Mouse (Mus musculus) midbrain, embryonic 14.5 days (tissue): Measurements from ENCODE around the gene Trpv2. TPM values are rescaled to one million over a fixed set of nuclear protein-coding genes. Genes with fewer than 3 reads are reported as not detected.

Experiments used
- ATAC-seq: fragments of 200-750 bp; cut with Nextera tagmentation; 2 replicates; pipeline ENCODE4 v1.8.0; 2017; ENCODE audit warnings: moderate number of reproducible peaks, moderate library complexity; ENCODE audit not compliant: low FRiP score, low TSS enrichment
- DNase-seq: peaks from one replicate; pipeline ENCODE4 v3.0.0-alpha.2; 2015
- H3K27ac ChIP-seq: fragments of 300-500 bp; sonication (generic); replicated peaks from 2 replicates; pipeline ENCODE4 v1.5.1; 2014; ENCODE audit warnings: mild to moderate bottlenecking, low read depth, low read length, moderate library complexity
- H3K27me3 ChIP-seq: fragments of 300-500 bp; sonication (generic); 2 replicates; pipeline ENCODE4 v1.6.1; 2014; ENCODE audit warnings: low read length, control low read depth, mixed read lengths; ENCODE audit not compliant: control insufficient read depth, insufficient read depth
- H3K36me3 ChIP-seq: fragments of 300-500 bp; sonication (generic); 2 replicates; pipeline ENCODE4 v1.6.1; 2014; ENCODE audit warnings: low read length, control low read depth; ENCODE audit not compliant: control insufficient read depth, insufficient read depth
- H3K4me1 ChIP-seq: fragments of 300-500 bp; sonication (generic); 2 replicates; pipeline ENCODE4 v1.6.1; 2014; ENCODE audit warnings: mild to moderate bottlenecking, antibody characterized with exemption, low read length, control low read depth; ENCODE audit not compliant: control insufficient read depth, insufficient read depth
- H3K4me2 ChIP-seq: fragments of 300-500 bp; sonication (generic); 2 replicates; pipeline ENCODE4 v1.6.1; 2014; ENCODE audit warnings: mild to moderate bottlenecking, low read length, moderate library complexity
- H3K4me3 ChIP-seq: fragments of 300-500 bp; sonication (generic); replicated peaks from 2 replicates; pipeline ENCODE4 v1.5.1; 2014; ENCODE audit warnings: low read depth, low read length
- H3K9ac ChIP-seq: fragments of 300-500 bp; sonication (generic); replicated peaks from 2 replicates; pipeline ENCODE4 v1.6.1; 2014; ENCODE audit warnings: mild to moderate bottlenecking, low read length, moderate library complexity
- H3K9me3 ChIP-seq: fragments of 300-500 bp; sonication (generic); 2 replicates; pipeline ENCODE4 v1.6.1; 2016; ENCODE audit warnings: low read length, control low read depth, mixed read lengths; ENCODE audit not compliant: control insufficient read depth
- WGBS: fragments of 180-500 bp; shearing (Covaris S2); extraction: QIAGEN DNeasy Blood & Tissue Kit; methylation state at CpG from one replicate; pipeline ENCODE4 v1.1.7; 2014; 5-methylcytosine and 5-hydroxymethylcytosine counted together
- polyA plus RNA-seq: library from polyadenylated mRNA; unstranded; fragments of >200 nt; fragmentation: Nextera tagmentation; extraction: Ambion mirVana; gene quantifications from 2 replicates; pipeline ENCODE4 v1.2.1, GENCODE M21; 2014

Gene Trpv2
- polyA plus RNA-seq, 1 experiment from 2014 or later: 26.4 TPM

GRCm38 (mm10) chr11:62587034-62587433 is 12.7 kb downstream of the Trpv2 start:
- Histone ChIP-seq H3K4me3 (no peak overlapping the region), H3K27me3 (no peaks in the 10 kb centered on the region), H3K9me3 (no peaks in the 10 kb centered on the region), H3K9ac (no peak overlapping the region), H3K4me2 (no peak overlapping the region), H3K4me1 (no peaks in the 10 kb centered on the region), H3K36me3 (peaks cover 24% of the 10 kb centered on the region), H3K27ac (no peak overlapping the region)
- ATAC-seq: no peak
- WGBS: 87% methylated on average over 5 of the region's 5 CpGs
- DNase-seq: no peak

GRCm38 (mm10) chr11:62589391-62589790 is 15.1 kb downstream of the Trpv2 start:
- no peak overlapping the region for H3K9ac ChIP-seq
- no peak for ATAC-seq
- H3K4me1 ChIP-seq: no peaks in the 10 kb centered on the region
- H3K27ac ChIP-seq: no peak overlapping the region
- WGBS: 75% methylated on average over 10 of the region's 10 CpGs
- peaks cover 23% of the 10 kb centered on the region for H3K36me3 ChIP-seq
- H3K9me3 ChIP-seq: no peaks in the 10 kb centered on the region
- DNase-seq: no peak
- no peak overlapping the region for H3K4me3 ChIP-seq
- no peaks in the 10 kb centered on the region for H3K27me3 ChIP-seq
- no peak overlapping the region for H3K4me2 ChIP-seq

DNA sequence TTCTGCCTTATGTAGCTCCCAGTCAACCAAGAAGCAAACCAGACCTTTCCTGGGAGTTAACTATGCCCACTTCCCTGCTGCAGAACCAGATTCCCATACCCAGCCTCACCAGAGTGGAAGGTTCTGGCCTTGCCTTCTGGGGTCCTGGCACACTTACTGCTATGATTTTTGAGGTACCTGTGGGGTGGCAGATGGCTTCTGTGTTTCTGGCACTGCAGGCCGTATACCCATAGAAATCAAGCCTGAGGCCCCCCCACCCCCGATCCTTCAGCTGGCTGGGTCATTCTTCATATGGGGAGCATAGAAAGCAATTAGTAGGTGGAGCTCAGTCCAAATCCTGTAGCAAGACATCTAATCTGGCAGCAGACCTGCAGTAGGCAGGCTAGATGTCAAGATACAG is 16.7 kb downstream of the Trpv2 start:
- H3K4me3 ChIP-seq: no peak overlapping the region
- no peak overlapping the region for H3K4me2 ChIP-seq
- H3K4me1 ChIP-seq: no peaks in the 10 kb centered on the region
- no peak overlapping the region for H3K9ac ChIP-seq
- DNase-seq (no peak), ATAC-seq (no peak)
- 96% methylated on average over 2 of the region's 2 CpGs for WGBS
- H3K36me3 ChIP-seq: peaks cover 22% of the 10 kb centered on the region
- no peaks in the 10 kb centered on the region for H3K9me3 ChIP-seq
- no peaks in the 10 kb centered on the region for H3K27me3 ChIP-seq
- H3K27ac ChIP-seq: no peak overlapping the region

DNA sequence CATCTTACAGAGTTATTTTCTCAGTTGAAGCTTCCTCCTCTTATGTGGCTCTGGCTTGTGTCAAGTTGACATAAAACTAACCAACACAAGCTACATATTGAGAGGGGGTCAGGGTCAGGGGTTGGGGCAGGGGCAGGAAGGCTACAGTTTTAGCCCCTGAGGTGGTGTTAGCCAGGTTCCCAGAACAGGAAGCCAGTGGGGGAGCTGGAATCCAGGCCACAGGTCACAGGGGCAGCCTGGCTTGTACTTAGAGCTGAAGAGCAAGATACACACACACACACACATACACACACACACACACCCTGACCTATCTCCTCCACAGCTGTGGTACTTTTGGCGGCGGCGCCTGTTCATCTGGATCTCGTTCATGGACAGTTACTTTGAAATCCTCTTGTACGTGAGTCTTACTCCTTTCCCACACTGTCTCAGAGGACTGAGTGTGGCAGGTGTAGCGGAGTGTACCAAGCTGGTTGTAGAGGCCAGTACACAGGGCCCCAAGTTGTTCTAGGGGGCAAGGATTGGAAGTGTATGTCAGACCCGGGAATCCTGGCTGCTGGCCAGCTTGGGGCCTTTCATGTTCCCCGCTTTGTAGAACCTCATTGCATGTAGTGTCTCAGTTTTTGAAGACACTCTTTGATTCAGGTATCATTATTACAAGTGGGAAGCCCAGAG is 17.8 kb downstream of the Trpv2 start:
- Histone ChIP-seq H3K9me3 (no peaks in the 10 kb centered on the region), H3K4me3 (no peak overlapping the region), H3K4me1 (no peaks in the 10 kb centered on the region), H3K4me2 (no peak overlapping the region), H3K27ac (no peak overlapping the region), H3K9ac (no peak overlapping the region), H3K27me3 (no peaks in the 10 kb centered on the region), H3K36me3 (peaks cover 19% of the 10 kb centered on the region)
- WGBS: 88% methylated on average over 8 of the region's 8 CpGs
- DNase-seq (no peak), ATAC-seq (no peak)

DNA sequence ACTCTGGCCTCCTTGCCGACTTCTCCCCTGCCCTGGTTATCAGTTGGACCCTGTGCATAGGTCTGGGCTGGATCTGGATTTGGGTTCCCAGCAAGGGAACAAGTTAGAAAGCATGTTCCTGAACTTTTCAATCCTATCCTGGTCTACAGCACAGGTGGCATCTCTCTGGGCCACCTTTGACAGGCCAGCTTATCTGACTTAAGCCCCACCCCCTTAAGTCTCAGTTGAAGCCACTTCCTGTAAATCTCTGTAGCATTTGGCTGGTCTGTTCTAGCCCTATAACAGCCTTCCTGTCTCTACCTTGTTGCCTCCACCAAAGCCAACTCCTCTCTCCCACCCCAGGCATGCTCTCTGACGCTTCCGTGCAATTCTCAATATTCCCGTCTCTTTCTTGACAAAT is 24.3 kb downstream of the Trpv2 start:
- no peaks in the 10 kb centered on the region for H3K27me3 ChIP-seq
- ATAC-seq: no peak
- no peak overlapping the region for H3K27ac ChIP-seq
- no peak for DNase-seq
- WGBS: 86% methylated on average over 4 of the region's 4 CpGs
- H3K36me3 ChIP-seq: peaks cover 8% of the 10 kb centered on the region; the same call in 1 of the 2 replicates
- no peak overlapping the region for H3K4me2 ChIP-seq
- H3K4me1 ChIP-seq: peaks cover 6% of the 10 kb centered on the region; the same call in 1 of the 2 replicates
- no peak overlapping the region for H3K4me3 ChIP-seq
- no peaks in the 10 kb centered on the region for H3K9me3 ChIP-seq
- H3K9ac ChIP-seq: no peak overlapping the region

GRCm38 (mm10) chr11:62601732-62602618 is 27.7 kb downstream of the Trpv2 start:
- WGBS: 12% methylated on average over 17 of the region's 17 CpGs
- Histone ChIP-seq H3K9ac (peak overlapping the region; percentile 66), H3K4me2 (peak overlapping the region; percentile 95), H3K9me3 (no peaks in the 10 kb centered on the region), H3K27ac (peak overlapping the region; percentile 93), H3K4me1 (peaks cover 35% of the 10 kb centered on the region), H3K27me3 (no peaks in the 10 kb centered on the region), H3K4me3 (peak overlapping the region; percentile 92), H3K36me3 (peaks cover 34% of the 10 kb centered on the region)
- ATAC-seq (0 out of 2 replicates have a peak, but pooled peaks have one; percentile 6), DNase-seq (no peak)

GRCm38 (mm10) chr11:62602619-62603311 is 28.5 kb downstream of the Trpv2 start:
- Histone ChIP-seq H3K4me3 (peak overlapping the region; percentile 92), H3K4me1 (peaks cover 37% of the 10 kb centered on the region), H3K9me3 (no peaks in the 10 kb centered on the region), H3K4me2 (peak overlapping the region; percentile 95), H3K27me3 (no peaks in the 10 kb centered on the region), H3K27ac (peak overlapping the region; percentile 93), H3K9ac (peak overlapping the region; percentile 96), H3K36me3 (peaks cover 42% of the 10 kb centered on the region)
- ATAC-seq (peak; percentile 95), DNase-seq (peak; percentile 100)
- under 1% methylated on average over 58 of the region's 58 CpGs for WGBS

- Histone ChIP-seq H3K27ac (peak overlapping the region; percentile 93), H3K9ac (peak overlapping the region; percentile 96), H3K4me2 (peak overlapping the region; percentile 95), H3K36me3 (peaks cover 46% of the 10 kb centered on the region), H3K9me3 (no peaks in the 10 kb centered on the region), H3K4me1 (peaks cover 37% of the 10 kb centered on the region), H3K4me3 (peak overlapping the region; percentile 92), H3K27me3 (no peaks in the 10 kb centered on the region)
- WGBS: 1% methylated on average over 13 of the region's 13 CpGs
- DNase-seq: peak; percentile 42
- no peak for ATAC-seq
Measured at GRCm38 (mm10) chr11:62603312-62604056, 29.2 kb downstream of the Trpv2 start.
